Mouse (Mus musculus) cerebellum, adult 2 months (tissue): ENCODE results near the gene Usp6nl.

Source experiments
- CTCF ChIP-seq: fragments of 200-500 bp; IDR thresholded peaks from 2 replicates; pipeline ENCODE4 v1.5.1; 2011; ENCODE audit warnings: low read depth, mild to moderate bottlenecking, control low read depth, low read length, moderate library complexity, borderline replicate concordance; ENCODE audit not compliant: insufficient read depth
- POLR2A ChIP-seq: fragments of 200-500 bp; IDR thresholded peaks from 2 replicates; pipeline ENCODE4 v1.6.1; 2011; ENCODE audit warnings: low read length, control low read depth, borderline replicate concordance; ENCODE audit not compliant: insufficient read depth

DNA sequence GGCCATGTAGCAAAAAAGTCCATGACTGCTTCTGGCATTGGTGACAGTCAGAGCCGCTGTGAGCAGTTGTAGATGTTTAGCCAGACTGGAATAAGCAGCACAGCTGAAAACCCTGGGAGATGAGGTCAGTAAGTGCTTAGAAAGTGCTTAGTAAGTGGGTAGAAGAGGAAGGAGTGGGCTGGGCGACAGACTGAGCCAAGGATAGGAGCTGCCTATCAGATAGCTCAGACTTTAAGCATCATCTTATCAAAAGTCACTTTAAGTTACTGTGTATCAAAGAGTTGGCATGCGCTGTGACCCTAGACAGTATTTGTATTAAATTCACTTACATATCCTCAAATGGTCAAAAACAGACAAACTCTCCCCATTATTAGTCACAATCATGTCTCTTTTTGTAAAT lies 37.7 kb upstream of the Usp6nl start:
- TF ChIP-seq POLR2A (no peak), CTCF (no peak)
